Mouse (Mus musculus): ENCODE measurements at regions not wholly inside any gene's neighbourhood (a gene's known extent, or its start where the extent isn't known, plus 50 kb on each side); places are given as distances from the start of the nearest gene placed in this dataset.

DNA sequence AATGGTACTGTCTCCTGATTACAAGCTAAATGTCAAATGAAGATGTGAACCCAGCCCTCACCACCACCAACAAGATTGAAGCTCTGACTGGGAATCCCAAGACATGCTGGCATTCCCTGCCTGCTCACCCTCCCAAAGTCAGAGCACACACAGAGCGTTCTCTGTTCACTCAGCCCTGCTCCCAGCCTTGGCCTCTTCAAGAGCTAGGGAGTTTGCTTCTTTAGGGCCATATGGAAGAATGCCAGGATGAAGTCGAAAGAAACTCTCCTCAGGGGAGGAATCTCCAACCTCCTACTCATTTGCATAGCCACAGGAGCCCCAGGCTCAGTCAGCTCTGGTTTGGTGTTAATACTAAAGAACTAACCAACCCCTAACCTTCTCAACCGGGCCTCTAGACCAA is 90.1 kb downstream of the Tmem17 start:
- in situ Hi-C loops (cut with MboI; ENCODE audit: low sequenced_read_pairs in 2 of 2, unreplicated experiment in 2 of 2), result no loop called here
- TF ChIP-seq MAFK (IDR thresholded peaks at IDR 0.05; ENCODE audit: insufficient read depth, low read depth, low read length) (no peak), ZNF384 (IDR thresholded peaks at IDR 0.05; ENCODE audit: low read depth, low read length) (no peak), HCFC1 (IDR thresholded peaks at IDR 0.05; ENCODE audit: borderline replicate concordance, insufficient read depth, low read length) (no peak), ZC3H11A (IDR thresholded peaks at IDR 0.05; ENCODE audit: borderline replicate concordance, low read depth, low read length) (no peak), CHD2 (IDR thresholded peaks at IDR 0.05; ENCODE audit: low read depth, low read length) (no peak)
- DNase-seq (ENCODE audit: low read depth, low spot score), result no peak
- no peak overlapping the region; the same call in 1 of the 2 replicates for H3K9ac ChIP-seq (ENCODE audit: insufficient read depth, low read depth, low read length, poor library complexity, severe bottlenecking)
- no peaks in the 10 kb centered on the region for H3K9me3 ChIP-seq (ENCODE audit: control insufficient read depth, insufficient read depth, low read depth, low read length)
- H3K27ac ChIP-seq (ENCODE audit: insufficient read depth, low read depth, low read length, poor library complexity, severe bottlenecking), result peak overlapping the region; percentile 83
- H3K4me3 ChIP-seq (ENCODE audit: insufficient read depth in 1 of 2, low read depth in 1 of 2, low read length in 2 of 2, poor library complexity in 1 of 2, severe bottlenecking in 1 of 2), result no peak overlapping the region
- H3K4me1 ChIP-seq (ENCODE audit: control insufficient read depth in 2 of 2, insufficient read depth in 2 of 2, low read length in 2 of 2, poor library complexity in 1 of 2), result peaks cover 4 to 23% of the 10 kb centered on the region in 2 experiments
- peaks cover 2% of the 10 kb centered on the region; the same call in 1 of the 2 replicates for H3K36me3 ChIP-seq (ENCODE audit: control insufficient read depth, insufficient read depth, low read length, poor library complexity, severe bottlenecking)

GRCm38 (mm10) chr11:22602610-22603009 is 90.7 kb downstream of the Tmem17 start:
- in situ Hi-C loops (cut with MboI; ENCODE audit: low sequenced_read_pairs in 2 of 2, unreplicated experiment in 2 of 2), result no loop called here
- H3K4me1 ChIP-seq (ENCODE audit: control insufficient read depth in 2 of 2, insufficient read depth in 2 of 2, low read length in 2 of 2, poor library complexity in 1 of 2), result peaks cover 8 to 25% of the 10 kb centered on the region in 2 experiments
- H3K9ac ChIP-seq (ENCODE audit: insufficient read depth, low read depth, low read length, poor library complexity, severe bottlenecking), result no peak overlapping the region
- no peak for TF ChIP-seq HCFC1 (IDR thresholded peaks at IDR 0.05; ENCODE audit: borderline replicate concordance, insufficient read depth, low read length)
- no peak for TF ChIP-seq ZNF384 (IDR thresholded peaks at IDR 0.05; ENCODE audit: low read depth, low read length)
- TF ChIP-seq CHD2 (IDR thresholded peaks at IDR 0.05; ENCODE audit: low read depth, low read length), result no peak
- TF ChIP-seq MAFK (IDR thresholded peaks at IDR 0.05; ENCODE audit: insufficient read depth, low read depth, low read length), result no peak
- no peak for TF ChIP-seq ZC3H11A (IDR thresholded peaks at IDR 0.05; ENCODE audit: borderline replicate concordance, low read depth, low read length)
- H3K4me3 ChIP-seq (ENCODE audit: insufficient read depth in 1 of 2, low read depth in 1 of 2, low read length in 2 of 2, poor library complexity in 1 of 2, severe bottlenecking in 1 of 2), result no peak overlapping the region
- DNase-seq (ENCODE audit: low read depth, low spot score), result no peak
- H3K9me3 ChIP-seq (ENCODE audit: control insufficient read depth, insufficient read depth, low read depth, low read length), result no peaks in the 10 kb centered on the region
- peak overlapping the region; percentile 83; the same call in 1 of the 2 replicates for H3K27ac ChIP-seq (ENCODE audit: insufficient read depth, low read depth, low read length, poor library complexity, severe bottlenecking)
- H3K36me3 ChIP-seq (ENCODE audit: control insufficient read depth, insufficient read depth, low read length, poor library complexity, severe bottlenecking), result peaks cover 2% of the 10 kb centered on the region; the same call in 1 of the 2 replicates

DNA sequence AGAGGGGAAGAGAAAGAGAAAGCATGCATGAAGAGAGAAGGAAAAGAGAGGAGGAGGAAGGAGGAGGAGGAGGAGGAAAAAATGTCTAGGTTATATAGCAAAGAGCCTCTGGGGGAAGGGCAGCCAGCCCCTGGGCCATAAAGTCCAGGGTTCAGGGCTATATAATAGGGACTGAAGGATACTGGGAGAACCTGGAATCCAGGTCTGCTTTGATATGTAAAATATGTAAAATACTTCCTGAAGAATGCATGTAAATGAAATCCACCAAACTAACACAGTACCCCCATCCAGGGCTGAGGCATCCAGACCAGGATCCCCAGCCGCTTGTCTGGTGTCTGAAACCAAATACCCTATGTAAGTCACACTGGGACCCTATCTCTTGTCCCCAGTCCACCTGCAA is 91.5 kb downstream of the Tmem17 start:
- no peak for DNase-seq (ENCODE audit: low read depth, low spot score)
- in situ Hi-C loops (cut with MboI; ENCODE audit: low sequenced_read_pairs in 2 of 2, unreplicated experiment in 2 of 2), result no loop called here
- Histone ChIP-seq H3K27ac (ENCODE audit: insufficient read depth, low read depth, low read length, poor library complexity, severe bottlenecking) (peak overlapping the region; percentile 83; the same call in 1 of the 2 replicates), H3K9me3 (ENCODE audit: control insufficient read depth, insufficient read depth, low read depth, low read length) (no peaks in the 10 kb centered on the region), H3K9ac (ENCODE audit: insufficient read depth, low read depth, low read length, poor library complexity, severe bottlenecking) (no peak overlapping the region), H3K36me3 (ENCODE audit: control insufficient read depth, insufficient read depth, low read length, poor library complexity, severe bottlenecking) (peaks cover 2% of the 10 kb centered on the region; the same call in 1 of the 2 replicates), H3K4me3 (ENCODE audit: insufficient read depth in 1 of 2, low read depth in 1 of 2, low read length in 2 of 2, poor library complexity in 1 of 2, severe bottlenecking in 1 of 2) (no peak overlapping the region), H3K4me1 (ENCODE audit: control insufficient read depth in 2 of 2, insufficient read depth in 2 of 2, low read length in 2 of 2, poor library complexity in 1 of 2) (peaks cover 12 to 28% of the 10 kb centered on the region in 2 experiments)
- no peak for TF ChIP-seq HCFC1 (IDR thresholded peaks at IDR 0.05; ENCODE audit: borderline replicate concordance, insufficient read depth, low read length)
- no peak for TF ChIP-seq ZNF384 (IDR thresholded peaks at IDR 0.05; ENCODE audit: low read depth, low read length)
- TF ChIP-seq MAFK (IDR thresholded peaks at IDR 0.05; ENCODE audit: insufficient read depth, low read depth, low read length), result no peak
- TF ChIP-seq CHD2 (IDR thresholded peaks at IDR 0.05; ENCODE audit: low read depth, low read length), result no peak
- no peak for TF ChIP-seq ZC3H11A (IDR thresholded peaks at IDR 0.05; ENCODE audit: borderline replicate concordance, low read depth, low read length)

DNA sequence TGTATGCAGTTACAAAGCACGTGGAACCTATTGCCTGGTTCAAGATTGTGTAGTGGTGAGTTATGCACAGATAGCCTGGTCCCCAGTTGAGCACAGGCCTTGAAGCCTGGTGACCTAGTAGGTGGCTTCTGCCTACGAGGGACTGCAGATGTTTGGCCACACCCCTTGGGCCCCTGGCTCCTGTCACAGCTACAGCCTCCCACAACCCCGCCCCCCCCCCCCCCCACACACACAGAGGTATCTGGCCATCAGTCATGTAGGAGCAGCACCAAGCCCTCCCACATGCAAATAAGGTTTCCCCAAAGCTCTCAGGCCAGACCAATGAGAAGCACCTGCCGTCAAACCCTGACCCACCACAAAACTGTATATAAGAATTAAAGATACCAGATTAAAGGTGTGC is 94.5 kb downstream of the Tmem17 start:
- Histone ChIP-seq H3K4me3 (ENCODE audit: insufficient read depth in 1 of 2, low read depth in 1 of 2, low read length in 2 of 2, poor library complexity in 1 of 2, severe bottlenecking in 1 of 2) (peak overlapping the region; percentile 39 to 42), H3K36me3 (ENCODE audit: control insufficient read depth, insufficient read depth, low read length, poor library complexity, severe bottlenecking) (peaks cover 1% of the 10 kb centered on the region; the same call in 1 of the 2 replicates), H3K9ac (ENCODE audit: insufficient read depth, low read depth, low read length, poor library complexity, severe bottlenecking) (peak overlapping the region; percentile 70; the same call in 1 of the 2 replicates), H3K9me3 (ENCODE audit: control insufficient read depth, insufficient read depth, low read depth, low read length) (no peaks in the 10 kb centered on the region), H3K27ac (ENCODE audit: insufficient read depth, low read depth, low read length, poor library complexity, severe bottlenecking) (peak overlapping the region; percentile 91), H3K4me1 (ENCODE audit: control insufficient read depth in 2 of 2, insufficient read depth in 2 of 2, low read length in 2 of 2, poor library complexity in 1 of 2) (peaks cover 15 to 36% of the 10 kb centered on the region in 2 experiments)
- in situ Hi-C loops (cut with MboI; ENCODE audit: low sequenced_read_pairs in 2 of 2, unreplicated experiment in 2 of 2), result no loop called here
- DNase-seq (ENCODE audit: low read depth, low spot score), result no peak
- no peak for TF ChIP-seq MAFK (IDR thresholded peaks at IDR 0.05; ENCODE audit: insufficient read depth, low read depth, low read length)
- TF ChIP-seq ZNF384 (IDR thresholded peaks at IDR 0.05; ENCODE audit: low read depth, low read length), result no peak
- no peak for TF ChIP-seq ZC3H11A (IDR thresholded peaks at IDR 0.05; ENCODE audit: borderline replicate concordance, low read depth, low read length)
- no peak for TF ChIP-seq HCFC1 (IDR thresholded peaks at IDR 0.05; ENCODE audit: borderline replicate concordance, insufficient read depth, low read length)
- TF ChIP-seq CHD2 (IDR thresholded peaks at IDR 0.05; ENCODE audit: low read depth, low read length), result no peak

Measured in ES-E14 (cell line).